Mouse (Mus musculus): ENCODE measurements around the gene Hnrnpul1.

DNA sequence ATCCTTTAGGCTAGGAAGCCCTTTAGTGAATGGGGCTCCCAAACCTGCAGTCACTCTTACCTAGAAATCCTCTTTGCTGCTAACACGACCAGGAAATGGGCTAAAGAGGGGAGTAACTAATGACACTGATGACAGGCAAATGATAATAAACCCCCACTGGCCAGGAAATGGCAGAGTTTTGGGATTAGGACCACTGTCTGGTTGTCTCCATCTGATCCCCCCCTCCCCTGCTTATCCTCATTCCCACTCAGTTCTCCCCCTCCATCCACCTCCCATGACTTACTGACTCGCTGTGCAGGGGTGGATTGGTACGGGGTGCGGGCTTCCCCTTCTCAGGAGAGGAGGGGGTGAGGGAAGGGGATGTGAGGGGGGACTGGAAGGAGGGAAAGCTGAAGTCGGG, 64.5 kb downstream of the Hnrnpul1 start:
- TF ChIP-seq CTCF (IDR thresholded peaks at IDR 0.05; ENCODE audit: control insufficient read depth, insufficient read depth, insufficient read length) (no peak), USF1 (IDR thresholded peaks at IDR 0.05; ENCODE audit: low read depth) (no peak), MAX (IDR thresholded peaks at IDR 0.05) (no peak), CEBPB (IDR thresholded peaks at IDR 0.05; ENCODE audit: low read depth) (no peak)

All from C2C12 (cell line).